Mouse (Mus musculus): ENCODE measurements at regions not wholly inside any gene's neighbourhood (a gene's known extent, or its start where the extent isn't known, plus 50 kb on each side); places are given as distances from the start of the nearest gene placed in this dataset.

DNA sequence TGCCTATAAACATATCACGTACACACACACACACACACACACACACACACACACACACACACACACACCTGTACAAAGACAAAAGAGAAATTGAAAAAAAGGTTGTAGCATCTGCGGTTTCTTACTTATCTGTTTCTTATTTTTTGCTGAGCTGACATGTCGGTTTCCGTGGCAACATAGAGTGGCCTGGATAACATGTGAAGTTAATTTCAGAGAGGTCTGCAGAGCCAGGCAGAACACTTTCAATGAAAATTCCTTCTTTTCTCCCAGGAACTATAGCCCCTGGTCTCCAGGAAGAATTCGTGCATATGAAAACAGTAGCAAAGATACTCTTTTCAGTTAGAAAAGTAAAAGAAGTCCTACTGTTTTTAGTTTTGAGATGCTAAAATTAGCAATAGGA is 213.4 kb downstream of the Trib2 start:
- no peak for TF ChIP-seq CTCF (IDR thresholded peaks at IDR 0.05; ENCODE audit: low read depth, low read length)
- TF ChIP-seq POLR2A (IDR thresholded peaks at IDR 0.05; ENCODE audit: extremely low read depth, insufficient read depth, low read length): no peak

Data from liver, adult 2 months (tissue).